ENCODE assay signal across 7 mouse cellular contexts in the genomic region with DNA sequence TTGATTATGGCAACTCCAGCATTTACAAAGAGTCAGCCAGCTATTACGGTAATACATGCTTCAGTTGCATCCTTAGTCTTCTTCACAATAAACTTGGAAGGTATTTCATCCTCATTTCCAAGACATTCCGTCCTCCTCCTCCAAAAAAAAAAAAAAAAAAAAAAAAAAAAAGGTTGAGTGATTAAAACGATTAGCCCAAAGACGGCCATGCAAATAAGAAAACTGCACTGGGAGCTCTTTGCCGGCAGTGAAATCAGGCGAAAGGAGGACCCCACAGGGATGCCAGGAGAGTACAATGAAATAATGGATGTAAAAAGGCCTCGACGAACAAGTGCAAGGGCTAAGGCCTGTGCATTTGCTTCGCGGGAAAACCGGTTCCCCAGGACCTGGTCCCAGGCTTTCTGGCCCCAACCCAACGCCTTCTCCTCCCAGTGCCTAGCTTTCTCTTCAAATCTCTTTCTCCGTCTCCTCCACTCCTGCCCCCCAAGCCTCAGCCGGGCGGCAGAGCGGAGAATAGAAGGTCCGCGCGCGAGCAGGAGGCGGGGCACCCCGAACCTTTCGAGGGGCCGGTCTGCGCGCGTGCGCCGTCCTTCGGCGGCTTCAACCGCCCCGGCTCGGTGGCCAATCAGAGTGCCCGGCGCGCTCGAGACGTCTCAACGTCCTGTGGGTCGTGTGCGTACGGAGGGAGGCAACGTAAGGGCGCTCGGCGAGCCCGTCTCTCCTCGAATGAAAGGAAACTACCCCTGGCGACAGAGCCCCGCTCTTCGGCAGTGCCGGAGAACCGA. TPM values are rescaled to one million over a fixed set of nuclear protein-coding genes. Genes with fewer than 3 reads are reported as not detected.
DNase-seq lines count a peak whose midpoint lies in the region; ATAC-seq lines count a peak whose summit lies in the region.

TSS of gene Phf6 (plus strand) at position 680 of the 785 bp plus-strand sequence.

- H3K27ac ChIP-seq in embryonic facial prominence, embryonic 12.5 days: peak within 1 kb of the TSS; percentile 93
- H3K27ac ChIP-seq in limb, embryonic 13.5 days: peak within 1 kb of the TSS; percentile 91
- peak within 1 kb of the TSS; percentile 97 for H3K27ac ChIP-seq in midbrain, embryonic 16.5 days (ENCODE audit: low read length)

- no peaks in the 10 kb centered on the region for H3K4me1 ChIP-seq in embryonic facial prominence, embryonic 12.5 days
- H3K4me1 ChIP-seq in limb, embryonic 13.5 days: no peaks in the 10 kb centered on the region
- H3K4me1 ChIP-seq in midbrain, embryonic 16.5 days (ENCODE audit: control insufficient read depth, insufficient read depth, low read length): peaks cover 5% of the 10 kb centered on the region

- H3K36me3 ChIP-seq in embryonic facial prominence, embryonic 12.5 days: no peaks in the 10 kb centered on the region
- H3K36me3 ChIP-seq in limb, embryonic 13.5 days: no peaks in the 10 kb centered on the region
- no peaks in the 10 kb centered on the region for H3K36me3 ChIP-seq in midbrain, embryonic 16.5 days (ENCODE audit: control insufficient read depth, insufficient read depth, low read length)

- peak within 1 kb of the TSS; percentile 83 for H3K9ac ChIP-seq in embryonic facial prominence, embryonic 12.5 days
- H3K9ac ChIP-seq in limb, embryonic 13.5 days: peak within 1 kb of the TSS; percentile 85
- peak within 1 kb of the TSS; percentile 81 for H3K9ac ChIP-seq in midbrain, embryonic 16.5 days (ENCODE audit: low read depth, low read length)

- peak within 1 kb of the TSS; percentile 60 for H3K4me3 ChIP-seq in embryonic facial prominence, embryonic 12.5 days
- H3K4me3 ChIP-seq in limb, embryonic 13.5 days: peak within 1 kb of the TSS; percentile 65
- H3K4me3 ChIP-seq in midbrain, embryonic 16.5 days (ENCODE audit: low read depth, low read length): peak within 1 kb of the TSS; percentile 61

- WGBS in embryonic facial prominence, embryonic 12.5 days: 23% methylated on average over 53 of the region's 54 CpGs
- WGBS in limb, embryonic 13.5 days: 22% methylated on average over 44 of the region's 54 CpGs
- 16% methylated on average over 52 of the region's 54 CpGs for WGBS in midbrain, embryonic 16.5 days

- peak; percentile 92 for DNase-seq in adrenal gland, postnatal 25 days
- peak; percentile 87 to 94 for DNase-seq in heart, adult 18-20 months
- DNase-seq in kidney, adult 8-10 months: peak; percentile 86 to 87
- DNase-seq in spleen, postnatal 10 days (ENCODE audit: low spot score in 2 of 2): peak; percentile 70 to 92

- no peaks in the 10 kb centered on the region for H3K27me3 ChIP-seq in embryonic facial prominence, embryonic 12.5 days
- no peaks in the 10 kb centered on the region for H3K27me3 ChIP-seq in limb, embryonic 13.5 days
- no peaks in the 10 kb centered on the region for H3K27me3 ChIP-seq in midbrain, embryonic 16.5 days (ENCODE audit: control insufficient read depth, insufficient read depth, low read depth, low read length)

- peak within 1 kb of the TSS; percentile 47 for H3K4me2 ChIP-seq in embryonic facial prominence, embryonic 12.5 days (replicated peaks)
- H3K4me2 ChIP-seq in limb, embryonic 13.5 days (replicated peaks): peak within 1 kb of the TSS; percentile 63
- H3K4me2 ChIP-seq in midbrain, embryonic 16.5 days (ENCODE audit: low read length): peak within 1 kb of the TSS; percentile 58

- no peaks in the 10 kb centered on the region for H3K9me3 ChIP-seq in embryonic facial prominence, embryonic 12.5 days
- no peaks in the 10 kb centered on the region for H3K9me3 ChIP-seq in limb, embryonic 13.5 days
- H3K9me3 ChIP-seq in midbrain, embryonic 16.5 days (replicated peaks; ENCODE audit: control insufficient read depth, low read length, poor library complexity, severe bottlenecking): no peaks in the 10 kb centered on the region

- ATAC-seq in embryonic facial prominence, embryonic 12.5 days (ENCODE audit: insufficient number of reproducible peaks, insufficient read depth, low FRiP score, low TSS enrichment): peak; percentile 99
- ATAC-seq in limb, embryonic 13.5 days (ENCODE audit: low FRiP score, low read depth): peak; percentile 99
- ATAC-seq in midbrain, embryonic 16.5 days: peak; percentile 99

RNA-seq across cellular contexts. Expression of gene Phf6, which starts in this region (rescaled TPM):
- total RNA-seq in adrenal gland, postnatal 25 days (2021): 15.7 and 18.7 TPM in 2 replicates
- 87.3 and 94.8 TPM in 2 replicates for polyA plus RNA-seq in embryonic facial prominence, embryonic 12.5 days (2016; fragmentation: Nextera tagmentation; extraction: Ambion mirVana)
- total RNA-seq in heart, adult 18-20 months (2021): 1 to 10 TPM; 5.3 to 5.6 TPM
- 57.4 and 65.6 TPM in 2 replicates for polyA plus RNA-seq in limb, embryonic 13.5 days (2015; fragmentation: Nextera tagmentation; extraction: Ambion mirVana)
- polyA plus RNA-seq in midbrain, embryonic 16.5 days (2015; fragmentation: Nextera tagmentation; extraction: Ambion mirVana): 66.9 and 79.6 TPM in 2 replicates

Comparison
In these comparisons a context has a peak if more than half of its experiments do, and no peak if none do; other contexts are left out.
1. Peak in every context shown above with its lines: DNase-seq, ATAC-seq, H3K4me3 ChIP-seq and H3K27ac ChIP-seq.